Mouse (Mus musculus) midbrain, embryonic 14.5 days (tissue): ENCODE data around the gene Nicn1. TPM values are rescaled to one million over a fixed set of nuclear protein-coding genes. Genes with fewer than 3 reads are reported as not detected.
"Not testable (repeated sequence)": the region's sequence is repeated elsewhere in the genome, so short reads cannot be mapped to it uniquely, and the experiment has no call there.

ENCODE experiments used
- ATAC-seq: fragments of 200-750 bp; cut with Nextera tagmentation; 2 replicates; pipeline ENCODE4 v1.8.0; 2017; ENCODE audit warnings: moderate number of reproducible peaks, moderate library complexity; ENCODE audit not compliant: low FRiP score, low TSS enrichment
- DNase-seq: peaks from one replicate; pipeline ENCODE4 v3.0.0-alpha.2; 2015
- H3K27ac ChIP-seq: fragments of 300-500 bp; sonication (generic); replicated peaks from 2 replicates; pipeline ENCODE4 v1.5.1; 2014; ENCODE audit warnings: mild to moderate bottlenecking, low read depth, low read length, moderate library complexity
- H3K27me3 ChIP-seq: fragments of 300-500 bp; sonication (generic); 2 replicates; pipeline ENCODE4 v1.6.1; 2014; ENCODE audit warnings: low read length, control low read depth, mixed read lengths; ENCODE audit not compliant: control insufficient read depth, insufficient read depth
- H3K36me3 ChIP-seq: fragments of 300-500 bp; sonication (generic); 2 replicates; pipeline ENCODE4 v1.6.1; 2014; ENCODE audit warnings: low read length, control low read depth; ENCODE audit not compliant: control insufficient read depth, insufficient read depth
- H3K4me1 ChIP-seq: fragments of 300-500 bp; sonication (generic); 2 replicates; pipeline ENCODE4 v1.6.1; 2014; ENCODE audit warnings: mild to moderate bottlenecking, antibody characterized with exemption, low read length, control low read depth; ENCODE audit not compliant: control insufficient read depth, insufficient read depth
- H3K4me2 ChIP-seq: fragments of 300-500 bp; sonication (generic); 2 replicates; pipeline ENCODE4 v1.6.1; 2014; ENCODE audit warnings: mild to moderate bottlenecking, low read length, moderate library complexity
- H3K4me3 ChIP-seq: fragments of 300-500 bp; sonication (generic); replicated peaks from 2 replicates; pipeline ENCODE4 v1.5.1; 2014; ENCODE audit warnings: low read depth, low read length
- H3K9ac ChIP-seq: fragments of 300-500 bp; sonication (generic); replicated peaks from 2 replicates; pipeline ENCODE4 v1.6.1; 2014; ENCODE audit warnings: mild to moderate bottlenecking, low read length, moderate library complexity
- H3K9me3 ChIP-seq: fragments of 300-500 bp; sonication (generic); 2 replicates; pipeline ENCODE4 v1.6.1; 2016; ENCODE audit warnings: low read length, control low read depth, mixed read lengths; ENCODE audit not compliant: control insufficient read depth
- WGBS: fragments of 180-500 bp; shearing (Covaris S2); extraction: QIAGEN DNeasy Blood & Tissue Kit; methylation state at CpG from one replicate; pipeline ENCODE4 v1.1.7; 2014; 5-methylcytosine and 5-hydroxymethylcytosine counted together
- polyA plus RNA-seq: library from polyadenylated mRNA; unstranded; fragments of >200 nt; fragmentation: Nextera tagmentation; extraction: Ambion mirVana; gene quantifications from 2 replicates; pipeline ENCODE4 v1.2.1, GENCODE M21; 2014

The Nicn1 gene
- polyA plus RNA-seq, 1 experiment from 2014 or later = 138 TPM

GRCm38 (mm10) chr9:108273485-108273884 is 16.7 kb upstream of the Nicn1 start:
- ATAC-seq = no peak
- no peak overlapping the region for H3K4me3 ChIP-seq
- no peak for DNase-seq
- no peaks in the 10 kb centered on the region for H3K36me3 ChIP-seq
- no peak overlapping the region for H3K27ac ChIP-seq
- 66% methylated on average over 4 of the region's 4 CpGs for WGBS
- no peak overlapping the region for H3K4me2 ChIP-seq
- H3K4me1 ChIP-seq = no peaks in the 10 kb centered on the region
- H3K9me3 ChIP-seq = no peaks in the 10 kb centered on the region
- H3K9ac ChIP-seq = no peak overlapping the region
- H3K27me3 ChIP-seq = no peaks in the 10 kb centered on the region

GRCm38 (mm10) chr9:108274476-108275330 is 15.5 kb upstream of the Nicn1 start:
- Histone ChIP-seq H3K4me2 (no peak overlapping the region), H3K36me3 (no peaks in the 10 kb centered on the region), H3K27me3 (no peaks in the 10 kb centered on the region), H3K4me3 (no peak overlapping the region), H3K9ac (no peak overlapping the region), H3K27ac (no peak overlapping the region), H3K9me3 (no peaks in the 10 kb centered on the region), H3K4me1 (no peaks in the 10 kb centered on the region)
- 81% methylated on average over 5 of the region's 5 CpGs for WGBS
- ATAC-seq (no peak), DNase-seq (no peak)

- no peaks in the 10 kb centered on the region for H3K4me1 ChIP-seq
- no peaks in the 10 kb centered on the region for H3K27me3 ChIP-seq
- no peak overlapping the region for H3K9ac ChIP-seq
- ATAC-seq (no peak), DNase-seq (no peak)
- H3K4me3 ChIP-seq = no peak overlapping the region
- no peak overlapping the region for H3K4me2 ChIP-seq
- no peaks in the 10 kb centered on the region for H3K36me3 ChIP-seq
- H3K9me3 ChIP-seq = no peaks in the 10 kb centered on the region
- 74% methylated on average over 6 of the region's 6 CpGs for WGBS
- no peak overlapping the region for H3K27ac ChIP-seq
Measured at GRCm38 (mm10) chr9:108275331-108275659, 14.9 kb upstream of the Nicn1 start.

- peak; percentile 42 for DNase-seq
- Histone ChIP-seq H3K4me2 (no peak overlapping the region), H3K27me3 (no peaks in the 10 kb centered on the region), H3K27ac (no peak overlapping the region), H3K36me3 (no peaks in the 10 kb centered on the region), H3K4me3 (no peak overlapping the region), H3K9ac (no peak overlapping the region), H3K4me1 (no peaks in the 10 kb centered on the region), H3K9me3 (no peaks in the 10 kb centered on the region)
- 62% methylated on average over 10 of the region's 10 CpGs for WGBS
- ATAC-seq = no peak
Measured at GRCm38 (mm10) chr9:108278697-108279450, 11.4 kb upstream of the Nicn1 start.

GRCm38 (mm10) chr9:108280071-108280828 is 10.0 kb upstream of the Nicn1 start:
- ATAC-seq = no peak
- no peak overlapping the region for H3K4me2 ChIP-seq
- peak; percentile 38 for DNase-seq
- 52% methylated on average over 8 of the region's 8 CpGs for WGBS
- no peaks in the 10 kb centered on the region for H3K9me3 ChIP-seq
- H3K4me1 ChIP-seq = no peaks in the 10 kb centered on the region
- H3K4me3 ChIP-seq = no peak overlapping the region
- H3K36me3 ChIP-seq = no peaks in the 10 kb centered on the region
- no peaks in the 10 kb centered on the region for H3K27me3 ChIP-seq
- H3K9ac ChIP-seq = no peak overlapping the region
- no peak overlapping the region for H3K27ac ChIP-seq

GRCm38 (mm10) chr9:108284410-108284809 is 5.8 kb upstream of the Nicn1 start:
- no peaks in the 10 kb centered on the region for H3K4me1 ChIP-seq
- ATAC-seq (no peak), DNase-seq (peak; percentile 88)
- H3K4me2 ChIP-seq = no peak overlapping the region
- H3K9me3 ChIP-seq = no peaks in the 10 kb centered on the region
- 13% methylated on average over 6 of the region's 6 CpGs for WGBS
- H3K27me3 ChIP-seq = no peaks in the 10 kb centered on the region
- H3K36me3 ChIP-seq = no peaks in the 10 kb centered on the region
- H3K9ac ChIP-seq = no peak overlapping the region
- H3K27ac ChIP-seq = no peak overlapping the region
- H3K4me3 ChIP-seq = no peak overlapping the region

- not testable (repeated sequence) for H3K36me3 ChIP-seq, ATAC-seq, H3K4me2 ChIP-seq, DNase-seq, H3K27ac ChIP-seq, H3K9me3 ChIP-seq, H3K9ac ChIP-seq, H3K4me1 ChIP-seq, H3K27me3 ChIP-seq, H3K4me3 ChIP-seq
- WGBS = 94% methylated on average over 4 of the region's 6 CpGs
Measured at GRCm38 (mm10) chr9:108287526-108288238, 2.5 kb upstream of the Nicn1 start.

- 71% methylated on average over 2 of the region's 2 CpGs for WGBS
- DNase-seq (no peak), ATAC-seq (no peak)
- H3K9ac ChIP-seq = peak overlapping the region; percentile 54; the same call in 1 of the 2 replicates
- H3K27me3 ChIP-seq = no peaks in the 10 kb centered on the region
- peak overlapping the region; percentile 52 for H3K4me3 ChIP-seq
- peak overlapping the region; percentile 88; the same call in 1 of the 2 replicates for H3K27ac ChIP-seq
- H3K9me3 ChIP-seq = no peaks in the 10 kb centered on the region
- peaks cover 8% of the 10 kb centered on the region for H3K4me1 ChIP-seq
- H3K4me2 ChIP-seq = peak overlapping the region; percentile 51
- peaks cover 9% of the 10 kb centered on the region for H3K36me3 ChIP-seq
Measured at GRCm38 (mm10) chr9:108289347-108289746, 882 bp upstream of the Nicn1 start.
